Mouse (Mus musculus): ENCODE results near the gene Lnx2. TPM values are rescaled to one million over a fixed set of nuclear protein-coding genes. Genes with fewer than 3 reads are reported as not detected.

Lnx2 gene
- polyA plus RNA-seq, 1 experiment from 2014 or later, result 12.8 TPM

DNA sequence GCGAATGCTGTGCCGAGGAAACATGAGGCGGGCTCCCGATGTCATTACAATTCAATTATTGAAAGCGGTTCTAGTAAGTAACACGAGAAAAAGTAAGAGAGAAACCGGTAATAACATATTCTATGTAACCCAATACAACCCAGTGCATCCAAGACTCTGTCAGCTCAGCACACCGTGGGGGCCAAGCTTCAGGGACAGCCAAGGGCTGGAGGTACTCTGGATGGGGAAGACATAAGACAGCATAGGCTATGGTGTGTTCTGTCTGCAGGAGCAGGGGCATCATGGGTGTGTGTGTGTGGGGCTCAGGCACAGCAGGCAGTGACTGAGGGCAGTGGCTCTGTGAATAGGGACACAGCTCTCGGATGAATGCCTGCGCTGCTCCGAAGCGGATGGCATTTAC is 59.8 kb downstream of the Lnx2 start:
- Histone ChIP-seq H3K9me3 (ENCODE audit: control insufficient read depth, low read length) (no peaks in the 10 kb centered on the region), H3K4me3 (replicated peaks; ENCODE audit: low read length) (no peak overlapping the region), H3K27me3 (replicated peaks; ENCODE audit: control insufficient read depth, insufficient read depth, low read length) (no peaks in the 10 kb centered on the region), H3K9ac (replicated peaks; ENCODE audit: low read depth, low read length) (no peak overlapping the region), H3K36me3 (ENCODE audit: control insufficient read depth, insufficient read depth) (0 out of 2 replicates have a peak, but pooled peaks cover 3% of the 10 kb centered on the region), H3K27ac (ENCODE audit: low read length) (no peak overlapping the region), H3K4me2 (ENCODE audit: low read length) (no peak overlapping the region), H3K4me1 (replicated peaks; ENCODE audit: control insufficient read depth, insufficient read depth, low read length) (no peaks in the 10 kb centered on the region)
- WGBS, result 81% methylated on average over 12 of the region's 12 CpGs
- no peak for ATAC-seq

DNA sequence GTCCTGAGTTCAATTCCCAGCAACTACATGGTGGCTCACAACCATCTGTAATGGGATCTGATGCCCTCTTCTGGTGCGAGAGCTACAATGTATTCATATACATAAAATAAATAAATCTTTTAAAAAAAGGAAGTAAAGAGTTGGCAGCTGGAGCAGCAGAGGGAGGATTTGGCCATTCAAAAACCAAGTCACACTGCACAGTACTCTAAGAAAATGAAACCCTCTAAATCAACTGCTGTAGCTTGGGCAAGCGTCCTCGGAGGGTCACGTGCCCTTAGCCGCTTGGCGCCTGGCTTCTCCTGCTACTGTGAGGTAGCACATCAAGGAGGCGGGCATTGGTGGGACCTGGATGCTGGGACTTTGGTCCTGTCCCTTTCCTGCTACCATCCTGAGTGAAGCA is 61.2 kb downstream of the Lnx2 start:
- H3K4me2 ChIP-seq (ENCODE audit: low read length), result no peak overlapping the region
- WGBS, result 96% methylated on average over 7 of the region's 7 CpGs

DNA sequence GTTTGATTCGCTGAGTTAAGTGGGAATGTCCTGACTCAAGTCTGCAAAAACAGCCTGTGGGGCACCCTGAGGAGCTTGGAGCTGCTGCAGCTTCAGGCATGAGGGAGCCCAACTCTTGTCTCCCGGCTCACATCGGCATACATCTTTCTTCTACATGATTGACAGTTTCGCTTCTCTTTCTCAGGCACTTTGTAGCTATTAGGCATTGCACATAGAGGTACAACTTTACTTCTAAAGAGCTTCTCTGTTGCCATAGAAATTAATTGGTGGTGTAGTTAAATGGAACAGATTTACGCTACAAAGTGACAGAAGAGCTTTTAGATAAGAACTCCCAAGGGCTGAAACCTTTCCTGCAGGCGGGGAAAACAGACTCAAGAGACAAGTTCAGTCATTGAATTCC is 62.5 kb downstream of the Lnx2 start:
- H3K27ac ChIP-seq (ENCODE audit: low read length), result no peak overlapping the region; the same call in 1 of the 2 replicates
- no peaks in the 10 kb centered on the region for H3K27me3 ChIP-seq (replicated peaks; ENCODE audit: control insufficient read depth, insufficient read depth, low read length)
- H3K4me2 ChIP-seq (ENCODE audit: low read length), result no peak overlapping the region
- H3K4me3 ChIP-seq (replicated peaks; ENCODE audit: low read length), result no peak overlapping the region
- no peaks in the 10 kb centered on the region for H3K9me3 ChIP-seq (ENCODE audit: control insufficient read depth, low read length)
- H3K4me1 ChIP-seq (replicated peaks; ENCODE audit: control insufficient read depth, insufficient read depth, low read length), result no peaks in the 10 kb centered on the region
- H3K9ac ChIP-seq (replicated peaks; ENCODE audit: low read depth, low read length), result no peak overlapping the region
- 0 out of 2 replicates have a peak, but pooled peaks cover 3% of the 10 kb centered on the region for H3K36me3 ChIP-seq (ENCODE audit: control insufficient read depth, insufficient read depth)
- whole genome bisulfite sequencing, result 31% methylated on average over 6 of the region's 6 CpGs
- ATAC-seq, result peak; percentile 76

More for the DNA sequence above, 61.2 kb downstream of the Lnx2 start:
- Histone ChIP-seq H3K9ac (replicated peaks; ENCODE audit: low read depth, low read length) (no peak overlapping the region), H3K27ac (ENCODE audit: low read length) (no peak overlapping the region), H3K27me3 (replicated peaks; ENCODE audit: control insufficient read depth, insufficient read depth, low read length) (no peaks in the 10 kb centered on the region), H3K4me1 (replicated peaks; ENCODE audit: control insufficient read depth, insufficient read depth, low read length) (no peaks in the 10 kb centered on the region), H3K36me3 (ENCODE audit: control insufficient read depth, insufficient read depth) (0 out of 2 replicates have a peak, but pooled peaks cover 3% of the 10 kb centered on the region), H3K4me3 (replicated peaks; ENCODE audit: low read length) (no peak overlapping the region), H3K9me3 (ENCODE audit: control insufficient read depth, low read length) (no peaks in the 10 kb centered on the region)
- no peak for ATAC-seq

- Histone ChIP-seq H3K4me3 (replicated peaks; ENCODE audit: low read length) (no peak overlapping the region), H3K36me3 (ENCODE audit: control insufficient read depth, insufficient read depth) (no peaks in the 10 kb centered on the region), H3K27me3 (replicated peaks; ENCODE audit: control insufficient read depth, insufficient read depth, low read length) (no peaks in the 10 kb centered on the region), H3K27ac (ENCODE audit: low read length) (no peak overlapping the region), H3K9me3 (ENCODE audit: control insufficient read depth, low read length) (no peaks in the 10 kb centered on the region), H3K4me2 (ENCODE audit: low read length) (no peak overlapping the region), H3K9ac (replicated peaks; ENCODE audit: low read depth, low read length) (no peak overlapping the region), H3K4me1 (replicated peaks; ENCODE audit: control insufficient read depth, insufficient read depth, low read length) (no peaks in the 10 kb centered on the region)
- ATAC-seq, result no peak
- 84% methylated on average over 10 of the region's 10 CpGs for WGBS
Measured at GRCm38 (mm10) chr5:147011333-147011732, 65.1 kb downstream of the Lnx2 start.

GRCm38 (mm10) chr5:147003303-147003702 is 73.1 kb downstream of the Lnx2 start:
- WGBS, result 80% methylated on average over 1 of the region's 1 CpGs
- Histone ChIP-seq H3K4me3 (replicated peaks; ENCODE audit: low read length) (no peak overlapping the region), H3K4me2 (ENCODE audit: low read length) (no peak overlapping the region), H3K4me1 (replicated peaks; ENCODE audit: control insufficient read depth, insufficient read depth, low read length) (no peaks in the 10 kb centered on the region), H3K9ac (replicated peaks; ENCODE audit: low read depth, low read length) (no peak overlapping the region), H3K27ac (ENCODE audit: low read length) (no peak overlapping the region), H3K27me3 (replicated peaks; ENCODE audit: control insufficient read depth, insufficient read depth, low read length) (no peaks in the 10 kb centered on the region), H3K36me3 (ENCODE audit: control insufficient read depth, insufficient read depth) (no peaks in the 10 kb centered on the region), H3K9me3 (ENCODE audit: control insufficient read depth, low read length) (no peaks in the 10 kb centered on the region)
- no peak for ATAC-seq

GRCm38 (mm10) chr5:147001312-147001711 is 75.1 kb downstream of the Lnx2 start:
- Histone ChIP-seq H3K4me2 (ENCODE audit: low read length) (no peak overlapping the region), H3K9me3 (ENCODE audit: control insufficient read depth, low read length) (no peaks in the 10 kb centered on the region), H3K9ac (replicated peaks; ENCODE audit: low read depth, low read length) (no peak overlapping the region), H3K4me1 (replicated peaks; ENCODE audit: control insufficient read depth, insufficient read depth, low read length) (no peaks in the 10 kb centered on the region), H3K27me3 (replicated peaks; ENCODE audit: control insufficient read depth, insufficient read depth, low read length) (no peaks in the 10 kb centered on the region), H3K4me3 (replicated peaks; ENCODE audit: low read length) (no peak overlapping the region), H3K36me3 (ENCODE audit: control insufficient read depth, insufficient read depth) (no peaks in the 10 kb centered on the region), H3K27ac (ENCODE audit: low read length) (no peak overlapping the region)
- 85% methylated on average over 4 of the region's 4 CpGs for WGBS
- ATAC-seq, result no peak

- Histone ChIP-seq H3K4me1 (replicated peaks; ENCODE audit: control insufficient read depth, insufficient read depth, low read length) (0 out of 2 replicates have a peak, but pooled peaks cover under 1% of the 10 kb centered on the region), H3K36me3 (ENCODE audit: control insufficient read depth, insufficient read depth) (no peaks in the 10 kb centered on the region), H3K27ac (ENCODE audit: low read length) (no peak overlapping the region), H3K4me3 (replicated peaks; ENCODE audit: low read length) (no peak overlapping the region), H3K27me3 (replicated peaks; ENCODE audit: control insufficient read depth, insufficient read depth, low read length) (no peaks in the 10 kb centered on the region), H3K9me3 (ENCODE audit: control insufficient read depth, low read length) (no peaks in the 10 kb centered on the region), H3K4me2 (ENCODE audit: low read length) (no peak overlapping the region), H3K9ac (replicated peaks; ENCODE audit: low read depth, low read length) (no peak overlapping the region)
- no peak for ATAC-seq
- 94% methylated on average over 12 of the region's 12 CpGs for WGBS
Measured at GRCm38 (mm10) chr5:146998802-146999201, 77.6 kb downstream of the Lnx2 start.

DNA sequence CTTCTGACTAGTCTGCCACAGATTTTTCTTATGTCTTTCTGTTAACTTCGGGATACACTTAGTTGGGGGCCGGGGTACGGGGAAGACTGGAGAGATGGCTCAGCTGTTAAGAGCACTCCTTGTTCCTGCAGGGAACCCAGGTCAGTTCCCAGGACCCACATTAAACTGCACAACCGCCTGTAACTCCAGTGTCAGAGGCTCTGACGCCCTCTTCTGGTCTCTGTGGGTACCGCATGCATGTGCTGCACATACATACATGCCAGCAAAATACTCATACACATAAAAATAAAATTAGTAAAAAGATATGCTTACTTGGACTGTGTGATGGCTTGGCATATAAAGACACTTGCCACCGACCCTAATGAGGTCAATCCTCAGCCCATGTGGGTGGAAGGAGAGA is 79.6 kb downstream of the Lnx2 start:
- H3K9me3 ChIP-seq (ENCODE audit: control insufficient read depth, low read length), result no peaks in the 10 kb centered on the region
- no peak overlapping the region for H3K4me2 ChIP-seq (ENCODE audit: low read length)
- no peak overlapping the region for H3K9ac ChIP-seq (replicated peaks; ENCODE audit: low read depth, low read length)
- H3K27ac ChIP-seq (ENCODE audit: low read length), result no peak overlapping the region
- H3K4me1 ChIP-seq (replicated peaks; ENCODE audit: control insufficient read depth, insufficient read depth, low read length), result 0 out of 2 replicates have a peak, but pooled peaks cover 2% of the 10 kb centered on the region
- 0 out of 2 replicates have a peak, but pooled peaks cover 3% of the 10 kb centered on the region for H3K27me3 ChIP-seq (replicated peaks; ENCODE audit: control insufficient read depth, insufficient read depth, low read length)
- 85% methylated on average over 7 of the region's 7 CpGs for WGBS
- no peak overlapping the region for H3K4me3 ChIP-seq (replicated peaks; ENCODE audit: low read length)
- H3K36me3 ChIP-seq (ENCODE audit: control insufficient read depth, insufficient read depth), result no peaks in the 10 kb centered on the region
- no peak for ATAC-seq

DNA sequence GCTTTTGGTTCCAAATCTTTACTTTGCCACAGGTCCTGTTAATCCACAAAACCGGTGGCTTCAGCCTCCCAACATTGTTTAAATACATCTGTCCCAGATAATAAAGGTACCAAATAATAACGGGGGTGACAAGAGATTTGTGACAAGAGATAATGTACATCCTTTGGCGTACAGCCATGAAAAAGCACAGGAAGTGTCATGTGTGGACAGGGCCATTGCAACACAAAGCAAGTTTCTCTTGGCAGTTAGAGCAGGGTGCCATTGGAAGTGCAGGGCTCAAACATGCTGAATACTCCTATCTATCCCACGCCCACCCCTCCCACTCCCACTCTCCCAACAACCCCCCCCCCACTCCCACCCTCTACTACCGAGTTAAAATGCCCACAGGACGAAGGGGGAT is 81.4 kb downstream of the Lnx2 start:
- Histone ChIP-seq H3K9me3 (ENCODE audit: control insufficient read depth, low read length) (no peaks in the 10 kb centered on the region), H3K36me3 (ENCODE audit: control insufficient read depth, insufficient read depth) (no peaks in the 10 kb centered on the region), H3K27me3 (replicated peaks; ENCODE audit: control insufficient read depth, insufficient read depth, low read length) (0 out of 2 replicates have a peak, but pooled peaks cover 3% of the 10 kb centered on the region), H3K4me1 (replicated peaks; ENCODE audit: control insufficient read depth, insufficient read depth, low read length) (0 out of 2 replicates have a peak, but pooled peaks cover 2% of the 10 kb centered on the region), H3K4me3 (replicated peaks; ENCODE audit: low read length) (no peak overlapping the region), H3K27ac (ENCODE audit: low read length) (no peak overlapping the region), H3K9ac (replicated peaks; ENCODE audit: low read depth, low read length) (no peak overlapping the region), H3K4me2 (ENCODE audit: low read length) (no peak overlapping the region)
- WGBS, result 63% methylated on average over 6 of the region's 6 CpGs
- no peak for ATAC-seq

- 61% methylated on average over 8 of the region's 8 CpGs for WGBS
- Histone ChIP-seq H3K4me2 (ENCODE audit: low read length) (no peak overlapping the region), H3K27ac (ENCODE audit: low read length) (no peak overlapping the region), H3K9me3 (ENCODE audit: control insufficient read depth, low read length) (no peaks in the 10 kb centered on the region), H3K4me1 (replicated peaks; ENCODE audit: control insufficient read depth, insufficient read depth, low read length) (0 out of 2 replicates have a peak, but pooled peaks cover 2% of the 10 kb centered on the region), H3K9ac (replicated peaks; ENCODE audit: low read depth, low read length) (no peak overlapping the region), H3K36me3 (ENCODE audit: control insufficient read depth, insufficient read depth) (no peaks in the 10 kb centered on the region), H3K27me3 (replicated peaks; ENCODE audit: control insufficient read depth, insufficient read depth, low read length) (0 out of 2 replicates have a peak, but pooled peaks cover 3% of the 10 kb centered on the region), H3K4me3 (replicated peaks; ENCODE audit: low read length) (no peak overlapping the region)
- no peak for ATAC-seq
Measured at GRCm38 (mm10) chr5:146993509-146993908, 82.9 kb downstream of the Lnx2 start.
